Mouse (Mus musculus): Measurements from ENCODE around the gene Nlrp9c.
"Not testable (repeated sequence)": the region's sequence is repeated elsewhere in the genome, so short reads cannot be mapped to it uniquely, and the experiment has no call there.

The Nlrp9c gene

DNA sequence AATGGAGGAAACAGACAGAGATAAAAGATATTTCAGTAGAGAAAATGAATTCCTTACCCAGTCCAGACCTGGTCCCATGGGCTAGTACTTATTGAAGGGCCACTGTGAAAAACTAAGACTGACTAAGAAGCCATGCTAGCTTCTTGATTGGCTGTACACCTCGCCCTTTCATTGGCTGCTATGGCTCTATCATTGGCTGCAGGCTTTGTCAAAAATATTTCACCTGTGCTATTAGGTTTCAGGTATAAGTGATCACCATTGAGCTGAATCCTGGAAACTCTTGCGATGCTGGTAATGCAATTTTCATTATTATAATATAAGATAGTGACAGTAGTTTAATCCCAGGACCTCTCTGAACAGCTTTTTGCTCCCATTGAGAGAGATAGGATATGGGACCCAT, at the start of gene Nlrp9c:
TSS of gene Nlrp9c (minus strand) at position 101 of the 400 bp plus-strand sequence.
- DNase-seq (ENCODE audit: low spot score in 2 of 2): not testable (repeated sequence)

DNA sequence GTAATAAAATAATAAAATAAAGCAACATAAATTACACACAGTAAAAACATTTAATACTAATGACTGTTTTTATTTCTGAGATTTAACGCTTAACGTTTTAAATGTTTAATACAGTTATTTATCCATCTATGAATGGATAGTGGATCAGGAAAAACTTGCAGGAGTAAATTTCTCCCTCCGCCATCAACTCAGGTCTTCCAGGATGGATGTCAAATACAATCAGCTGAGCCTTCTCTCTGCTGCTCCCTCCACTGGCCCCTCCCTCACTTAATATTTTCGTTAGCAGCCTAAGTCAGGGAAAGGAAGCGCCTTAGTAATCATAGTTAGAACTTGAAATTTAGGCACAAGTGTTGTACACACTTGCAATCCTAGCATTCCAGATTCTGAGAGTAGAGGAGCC, 31.3 kb upstream of the Nlrp9c start, which contains the start of gene Nlrp4a:
TSS of gene Nlrp4a (plus strand) at position 301 of the 400 bp plus-strand sequence.
- no peak for DNase-seq (ENCODE audit: low spot score in 2 of 2)

DNA sequence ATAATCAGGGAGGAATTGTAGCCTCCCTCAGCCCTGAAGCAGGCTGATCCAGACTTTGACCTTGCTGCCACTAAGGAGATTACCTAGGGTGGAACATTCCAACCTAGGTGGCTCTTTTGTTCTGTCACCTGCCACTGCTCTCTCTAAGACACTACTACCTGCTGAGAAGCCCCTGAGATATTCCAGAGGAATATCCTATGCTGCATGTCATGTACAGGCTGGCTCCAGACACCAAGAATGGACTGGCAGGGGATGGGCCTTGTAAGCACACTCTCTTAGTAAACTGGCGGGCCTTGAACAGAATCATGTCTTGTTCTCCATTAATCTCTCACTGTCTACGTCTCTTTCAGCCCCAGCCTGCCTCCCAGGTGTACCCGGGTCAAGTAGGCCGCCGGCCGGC, 11.7 kb downstream of the Nlrp9c start:
- not testable (repeated sequence) for DNase-seq (ENCODE audit: low spot score in 2 of 2)

DNA sequence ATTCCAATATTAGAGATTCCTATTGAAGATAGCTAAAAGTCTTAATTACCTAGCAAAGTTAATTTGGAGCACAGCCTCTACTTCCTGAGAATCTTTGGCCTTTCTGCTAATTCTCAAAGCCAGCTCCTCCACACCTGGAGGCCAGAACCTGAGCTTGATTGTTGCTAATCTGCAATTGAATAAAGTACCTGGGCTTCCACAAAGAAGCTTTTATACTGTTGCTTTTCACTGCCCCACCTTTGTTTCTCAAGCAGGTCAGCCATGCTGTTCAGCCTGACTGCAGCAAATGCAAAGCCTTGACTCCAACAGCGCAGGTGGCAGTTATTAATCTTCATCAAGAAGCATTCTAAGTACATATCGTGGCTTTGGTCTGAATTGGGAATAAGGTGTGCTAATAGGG, 12.4 kb downstream of the Nlrp9c start:
- DNase-seq (ENCODE audit: low spot score in 2 of 2): not testable (repeated sequence)

DNA sequence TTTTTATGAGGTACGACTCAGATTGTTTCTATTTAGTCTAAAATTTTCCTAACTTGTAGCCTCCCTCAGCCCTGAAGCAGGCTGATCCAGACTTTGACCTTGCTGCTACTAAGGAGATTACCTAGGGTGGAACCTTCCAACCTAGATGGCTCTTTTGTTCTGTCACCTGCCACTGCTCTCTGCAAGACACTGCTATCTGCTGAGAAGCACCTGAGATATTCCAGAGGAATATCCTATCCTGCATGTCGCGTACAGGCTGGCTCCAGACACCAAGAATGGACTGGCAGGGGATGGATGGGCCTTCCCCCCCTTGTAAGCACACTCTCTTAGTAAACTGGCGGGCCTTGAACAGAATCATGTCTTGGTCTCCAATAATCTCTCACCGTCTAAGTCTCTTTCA, 16.8 kb downstream of the Nlrp9c start:
- DNase-seq (ENCODE audit: low spot score in 2 of 2): not testable (repeated sequence)

DNA sequence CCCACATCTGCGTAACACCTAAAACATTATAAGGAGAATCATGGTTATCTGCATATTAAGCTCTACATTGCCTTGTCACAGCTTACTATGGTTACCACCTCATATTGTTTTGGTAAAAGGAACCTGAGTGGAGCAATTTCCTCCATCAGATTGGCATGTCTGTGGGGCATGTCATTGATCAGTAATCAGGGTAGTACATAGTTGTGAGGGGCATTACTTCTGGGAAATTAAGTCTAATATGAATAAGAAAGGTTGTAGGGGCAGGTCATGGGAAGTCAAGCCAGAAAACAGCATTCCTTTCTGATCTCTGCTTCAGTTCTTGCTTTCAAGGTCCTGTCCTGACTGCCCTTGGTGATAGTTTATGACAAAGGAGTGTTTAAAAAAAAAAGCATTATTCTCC, 22.7 kb downstream of the Nlrp9c start:
- DNase-seq (ENCODE audit: low spot score in 2 of 2): no peak

DNA sequence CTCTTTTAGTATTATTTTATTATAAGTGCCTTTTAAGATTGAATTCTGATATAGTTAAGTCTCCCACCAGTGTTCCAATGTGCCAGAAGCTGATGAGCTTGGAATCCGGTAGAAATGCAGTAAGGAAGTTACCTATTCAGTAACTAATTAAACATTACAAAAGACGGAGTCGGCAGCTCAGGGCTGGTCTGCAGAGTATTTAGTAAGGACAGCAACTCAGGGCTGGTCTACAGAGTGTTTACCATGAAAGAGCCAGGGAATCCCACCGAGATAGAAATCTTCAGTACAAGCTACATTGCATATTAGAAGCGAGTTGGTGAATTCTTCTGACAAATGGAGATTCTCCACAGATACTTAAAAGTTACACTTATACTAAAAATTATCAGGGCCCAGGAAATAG, 30.3 kb downstream of the Nlrp9c start:
- DNase-seq (ENCODE audit: low spot score in 2 of 2): not testable (repeated sequence)

DNA sequence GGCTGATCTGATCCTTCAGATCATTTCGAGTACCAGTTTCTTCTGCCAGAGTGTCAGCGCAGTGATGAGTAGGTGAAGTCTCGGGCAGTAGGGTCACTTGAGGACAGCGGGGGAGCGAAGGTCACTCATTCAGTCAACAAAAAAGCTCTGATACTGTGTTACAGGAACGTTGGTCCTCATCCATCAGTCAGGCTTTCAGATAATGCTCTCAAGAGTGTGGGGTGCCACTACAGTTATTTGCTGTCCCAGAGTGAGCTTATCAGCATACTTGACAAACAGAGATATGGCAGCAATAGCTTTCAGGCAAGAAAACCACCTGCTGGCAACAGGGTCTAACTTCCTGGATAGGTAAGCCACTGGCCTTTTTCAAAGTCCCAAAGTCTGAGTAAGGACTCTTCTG, 46.8 kb downstream of the Nlrp9c start:
- DNase-seq (ENCODE audit: low spot score in 2 of 2): not testable (repeated sequence)

DNA sequence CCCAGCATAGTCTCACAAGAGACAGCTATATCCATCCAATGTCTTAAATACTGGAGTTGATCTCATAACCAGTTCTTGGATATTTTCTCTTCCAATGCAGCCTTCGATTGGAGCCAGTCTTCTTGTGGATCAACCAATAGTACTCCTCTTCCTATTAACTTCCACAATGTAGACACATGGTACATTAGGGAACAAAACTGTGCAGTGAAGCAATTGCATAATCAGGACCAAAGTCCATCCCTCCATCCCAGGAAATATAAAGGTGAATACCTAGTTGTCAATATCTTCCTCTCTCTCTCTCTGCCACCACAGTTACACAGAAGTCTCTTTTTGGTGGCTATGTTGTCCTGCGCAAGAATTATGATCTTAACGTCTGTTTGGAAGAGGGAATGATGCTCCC, 51.2 kb downstream of the Nlrp9c start:
- not testable (repeated sequence) for DNase-seq (ENCODE audit: low spot score in 2 of 2)

DNA sequence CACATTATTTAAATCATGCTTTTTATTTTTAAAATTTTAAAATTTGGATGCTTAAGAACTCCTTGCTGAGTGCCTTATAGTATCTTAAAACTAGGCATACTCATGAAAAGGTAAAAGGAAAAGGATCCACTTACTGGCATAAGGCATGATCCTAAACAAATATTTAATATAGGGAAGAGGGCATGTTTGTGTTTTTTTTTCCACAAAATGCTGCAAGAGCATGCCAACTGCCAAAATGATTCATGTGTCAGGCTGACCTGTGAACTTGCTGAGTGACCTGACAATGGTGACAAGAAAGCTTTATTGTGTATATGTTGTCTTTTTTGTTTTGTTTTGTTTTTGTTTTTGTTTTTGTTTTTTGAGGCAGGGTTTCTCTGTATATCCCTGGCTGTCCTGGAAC, 53.3 kb downstream of the Nlrp9c start:
- DNase-seq (ENCODE audit: low spot score in 2 of 2): not testable (repeated sequence)

DNA sequence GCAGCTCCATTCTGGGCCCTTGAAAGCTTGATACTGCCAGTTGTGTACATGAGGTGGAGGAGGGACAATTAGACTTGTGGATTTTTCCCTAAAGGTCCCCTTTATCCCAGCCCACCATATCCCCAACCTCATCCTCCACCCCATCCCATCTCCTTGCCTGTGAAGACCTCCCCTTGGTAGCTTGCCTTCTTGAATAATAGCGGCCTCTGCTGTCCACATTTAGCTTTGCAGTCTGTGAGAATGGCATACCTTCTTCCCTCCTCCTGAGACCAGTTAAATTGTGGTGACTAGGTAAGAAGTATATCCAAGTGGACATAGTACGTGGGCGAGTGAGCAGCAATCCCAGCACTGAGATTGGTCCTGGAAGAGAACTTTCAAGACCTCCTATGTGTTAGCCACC, 83.1 kb downstream of the Nlrp9c start:
- DNase-seq (ENCODE audit: low spot score in 2 of 2): not testable (repeated sequence)

DNA sequence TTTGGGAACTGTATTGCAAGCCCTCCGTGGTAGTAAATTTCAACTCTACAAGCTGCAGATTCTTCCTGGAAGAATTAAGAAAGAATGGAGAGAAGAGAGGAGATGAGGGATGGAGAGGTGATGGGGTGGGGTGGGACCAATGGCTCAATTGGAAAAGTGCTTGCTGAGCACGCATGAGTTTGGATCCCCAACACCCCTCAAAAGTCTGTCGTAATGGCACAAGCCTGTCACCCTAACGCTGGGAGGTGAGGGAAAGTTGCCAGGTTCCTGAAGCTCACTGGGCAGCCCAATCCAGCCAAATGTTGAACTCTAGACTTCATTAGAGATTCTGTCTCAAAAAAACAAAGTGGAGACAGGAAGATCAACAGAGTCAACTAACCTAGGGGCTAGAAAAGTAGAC, 87.7 kb downstream of the Nlrp9c start:
- not testable (repeated sequence) for DNase-seq (ENCODE audit: low spot score in 2 of 2)

DNA sequence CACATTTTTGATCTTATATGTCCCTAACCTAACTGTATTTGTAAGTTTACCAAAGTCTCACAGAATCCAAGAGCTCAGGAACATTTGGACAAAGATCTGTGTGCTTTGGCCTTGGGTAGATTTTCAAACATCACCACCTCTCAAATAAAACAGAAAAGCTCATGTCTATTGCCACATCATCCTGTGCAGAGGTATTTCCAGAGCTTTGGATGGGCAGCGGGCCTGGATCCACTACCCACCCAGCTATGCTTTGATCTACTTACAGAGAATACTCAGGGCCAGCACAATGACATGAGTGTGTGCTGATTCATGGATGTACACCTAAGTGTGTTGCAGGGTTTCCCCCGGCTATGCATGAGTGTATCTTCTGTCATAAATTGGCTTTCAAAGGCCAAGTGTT, 88.3 kb downstream of the Nlrp9c start:
- not testable (repeated sequence) for DNase-seq (ENCODE audit: low spot score in 2 of 2)

DNA sequence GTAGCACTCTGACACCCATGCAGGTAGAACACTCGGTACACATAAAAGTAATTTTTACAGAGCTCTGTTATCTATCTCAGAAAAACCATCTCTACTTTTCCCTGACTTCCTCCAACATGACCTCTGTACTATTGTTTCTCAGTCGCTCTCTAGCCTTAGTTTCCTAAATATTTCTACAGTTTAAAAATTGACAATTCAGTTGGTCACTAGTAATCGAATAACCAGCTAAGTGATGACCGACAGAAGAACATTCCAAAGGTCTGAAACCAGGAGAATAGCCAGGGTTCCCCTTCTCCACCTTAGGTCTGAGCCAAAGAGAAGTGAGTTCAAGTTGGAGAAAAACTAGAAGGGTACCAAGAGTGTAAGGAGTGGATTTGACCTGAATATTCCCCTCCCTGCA, 91.7 kb downstream of the Nlrp9c start:
- DNase-seq (ENCODE audit: low spot score in 2 of 2): not testable (repeated sequence)

DNA sequence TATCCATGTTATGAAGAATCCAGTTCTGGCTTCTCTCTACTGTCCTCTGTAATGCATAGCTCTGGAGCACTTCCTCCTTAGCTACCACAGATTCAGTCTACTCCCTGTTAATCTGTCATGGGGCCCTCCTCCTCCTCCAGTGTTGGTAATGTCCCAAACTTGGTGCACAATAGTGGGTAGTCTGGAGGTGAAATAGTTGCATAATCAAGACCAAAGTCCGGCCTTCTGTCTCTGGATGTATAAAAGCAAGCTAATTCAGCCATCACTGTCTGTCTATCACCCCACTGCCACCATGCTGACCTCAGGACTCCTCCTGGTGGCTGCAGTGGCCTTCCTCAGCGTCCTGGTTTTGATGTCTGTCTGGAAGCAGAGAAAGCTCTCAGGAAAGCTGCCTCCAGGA, 96.6 kb downstream of the Nlrp9c start, which contains the start of gene Cyp2a4:
TSS of gene Cyp2a4 (plus strand) at position 244 of the 400 bp plus-strand sequence.
- not testable (repeated sequence) for DNase-seq (ENCODE audit: low spot score in 2 of 2)

DNA sequence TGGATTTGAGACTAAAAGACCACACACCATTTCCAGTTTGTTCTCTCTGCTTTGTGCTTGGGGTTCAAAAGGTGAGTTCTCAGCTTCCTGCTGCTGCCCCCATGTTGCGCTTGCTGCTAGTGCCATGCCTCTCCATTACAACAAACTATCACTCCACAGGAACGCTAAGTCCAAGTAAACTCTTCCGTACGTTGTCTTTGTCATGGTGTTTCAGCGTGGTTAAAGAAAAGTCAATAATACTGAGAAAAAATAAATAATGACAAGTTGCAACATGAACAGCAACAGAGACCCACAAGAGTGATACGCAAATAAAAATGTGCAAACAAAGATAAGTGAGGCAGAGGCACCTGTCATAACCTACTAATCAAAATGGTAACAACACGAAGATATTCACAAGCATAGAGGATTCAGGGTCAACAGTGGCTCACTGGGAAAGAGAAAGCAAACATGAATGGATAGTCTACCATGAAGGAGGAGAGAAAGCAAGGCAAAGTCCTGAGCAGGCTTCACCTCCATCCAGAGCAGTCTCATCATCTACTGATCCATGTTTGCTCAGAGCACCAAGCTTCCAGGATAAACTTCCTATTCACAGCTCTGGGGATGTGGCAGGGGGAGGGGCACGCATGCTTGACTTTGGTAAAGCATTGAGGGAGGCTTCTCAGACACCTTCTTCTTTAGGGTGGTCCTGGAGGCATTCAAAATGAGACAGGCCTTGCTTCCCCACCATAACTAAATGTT, 99.9 kb downstream of the Nlrp9c start:
- not testable (repeated sequence) for DNase-seq (ENCODE audit: low spot score in 2 of 2)

All from right cerebral cortex, postnatal 36 days (tissue).